Mouse (Mus musculus): ENCODE results near the gene Mtmr12. TPM values are rescaled to one million over a fixed set of nuclear protein-coding genes. Genes with fewer than 3 reads are reported as not detected.

Gene Mtmr12
- polyA plus RNA-seq, 1 experiment from 2014 or later: 9.2 TPM

- WGBS: 74% methylated on average over 8 of the region's 8 CpGs
- Histone ChIP-seq H3K4me2 (no peak overlapping the region), H3K27me3 (no peaks in the 10 kb centered on the region), H3K27ac (replicated peaks) (no peak overlapping the region), H3K9ac (no peak overlapping the region), H3K9me3 (no peaks in the 10 kb centered on the region), H3K4me1 (replicated peaks) (no peaks in the 10 kb centered on the region), H3K4me3 (no peak overlapping the region), H3K36me3 (no peaks in the 10 kb centered on the region)
- no peak for ATAC-seq (ENCODE audit: low FRiP score, low read depth)
These were observed 101.6 kb downstream of the Mtmr12 start for GRCm38 (mm10) chr15:12306188-12307071.

- H3K4me1 ChIP-seq (replicated peaks): no peaks in the 10 kb centered on the region
- no peaks in the 10 kb centered on the region for H3K36me3 ChIP-seq
- no peaks in the 10 kb centered on the region for H3K27me3 ChIP-seq
- no peaks in the 10 kb centered on the region for H3K9me3 ChIP-seq
- H3K4me2 ChIP-seq: no peak overlapping the region
- H3K27ac ChIP-seq (replicated peaks): no peak overlapping the region
- no peak overlapping the region for H3K4me3 ChIP-seq
- no peak for ATAC-seq (ENCODE audit: low FRiP score, low read depth)
- WGBS: 75% methylated on average over 4 of the region's 4 CpGs
- H3K9ac ChIP-seq: no peak overlapping the region
These were observed 102.3 kb downstream of the Mtmr12 start for GRCm38 (mm10) chr15:12307114-12307513.

- Histone ChIP-seq H3K4me3 (no peak overlapping the region), H3K9me3 (no peaks in the 10 kb centered on the region), H3K27ac (replicated peaks) (no peak overlapping the region), H3K9ac (no peak overlapping the region), H3K4me1 (replicated peaks) (no peaks in the 10 kb centered on the region), H3K4me2 (no peak overlapping the region), H3K36me3 (no peaks in the 10 kb centered on the region), H3K27me3 (no peaks in the 10 kb centered on the region)
- ATAC-seq (ENCODE audit: low FRiP score, low read depth): no peak
- WGBS: 91% methylated on average over 5 of the region's 5 CpGs
These were observed 103.7 kb downstream of the Mtmr12 start for GRCm38 (mm10) chr15:12308539-12308938.

GRCm38 (mm10) chr15:12310676-12311075 is 105.8 kb downstream of the Mtmr12 start:
- no peaks in the 10 kb centered on the region for H3K36me3 ChIP-seq
- WGBS: 90% methylated on average over 4 of the region's 4 CpGs
- H3K9me3 ChIP-seq: no peaks in the 10 kb centered on the region
- no peak overlapping the region for H3K27ac ChIP-seq (replicated peaks)
- no peak for ATAC-seq (ENCODE audit: low FRiP score, low read depth)
- no peaks in the 10 kb centered on the region for H3K4me1 ChIP-seq (replicated peaks)
- no peak overlapping the region for H3K9ac ChIP-seq
- H3K27me3 ChIP-seq: no peaks in the 10 kb centered on the region
- H3K4me2 ChIP-seq: no peak overlapping the region
- H3K4me3 ChIP-seq: no peak overlapping the region

GRCm38 (mm10) chr15:12311465-12311864 is 106.6 kb downstream of the Mtmr12 start:
- WGBS: 98% methylated on average over 7 of the region's 7 CpGs
- H3K36me3 ChIP-seq: no peaks in the 10 kb centered on the region
- no peak overlapping the region for H3K9ac ChIP-seq
- no peaks in the 10 kb centered on the region for H3K4me1 ChIP-seq (replicated peaks)
- no peaks in the 10 kb centered on the region for H3K9me3 ChIP-seq
- no peak overlapping the region for H3K4me3 ChIP-seq
- no peaks in the 10 kb centered on the region for H3K27me3 ChIP-seq
- no peak overlapping the region for H3K4me2 ChIP-seq
- no peak overlapping the region for H3K27ac ChIP-seq (replicated peaks)
- ATAC-seq (ENCODE audit: low FRiP score, low read depth): no peak

GRCm38 (mm10) chr15:12313255-12313654 is 108.4 kb downstream of the Mtmr12 start:
- Histone ChIP-seq H3K4me2 (no peak overlapping the region), H3K36me3 (no peaks in the 10 kb centered on the region), H3K27me3 (no peaks in the 10 kb centered on the region), H3K4me1 (replicated peaks) (no peaks in the 10 kb centered on the region), H3K27ac (replicated peaks) (no peak overlapping the region), H3K4me3 (no peak overlapping the region), H3K9me3 (no peaks in the 10 kb centered on the region), H3K9ac (no peak overlapping the region)
- 31% methylated on average over 1 of the region's 1 CpGs for WGBS
- no peak for ATAC-seq (ENCODE audit: low FRiP score, low read depth)

GRCm38 (mm10) chr15:12314584-12314983 is 109.8 kb downstream of the Mtmr12 start:
- H3K27me3 ChIP-seq: 0 out of 2 replicates have a peak, but pooled peaks cover 6% of the 10 kb centered on the region
- no peak overlapping the region for H3K9ac ChIP-seq
- H3K4me3 ChIP-seq: no peak overlapping the region
- H3K4me2 ChIP-seq: no peak overlapping the region
- H3K36me3 ChIP-seq: no peaks in the 10 kb centered on the region
- H3K27ac ChIP-seq (replicated peaks): no peak overlapping the region
- H3K4me1 ChIP-seq (replicated peaks): no peaks in the 10 kb centered on the region
- 82% methylated on average over 5 of the region's 5 CpGs for WGBS
- no peaks in the 10 kb centered on the region for H3K9me3 ChIP-seq
- no peak for ATAC-seq (ENCODE audit: low FRiP score, low read depth)

GRCm38 (mm10) chr15:12315996-12316395 is 111.2 kb downstream of the Mtmr12 start:
- no peaks in the 10 kb centered on the region for H3K9me3 ChIP-seq
- no peak overlapping the region for H3K9ac ChIP-seq
- no peak overlapping the region for H3K4me3 ChIP-seq
- H3K4me2 ChIP-seq: no peak overlapping the region
- no peaks in the 10 kb centered on the region for H3K36me3 ChIP-seq
- ATAC-seq (ENCODE audit: low FRiP score, low read depth): no peak
- H3K4me1 ChIP-seq (replicated peaks): no peaks in the 10 kb centered on the region
- WGBS: 67% methylated on average over 2 of the region's 2 CpGs
- H3K27ac ChIP-seq (replicated peaks): no peak overlapping the region
- peaks cover 9% of the 10 kb centered on the region; the same call in 1 of the 2 replicates for H3K27me3 ChIP-seq

- Histone ChIP-seq H3K9me3 (no peaks in the 10 kb centered on the region), H3K27ac (replicated peaks) (no peak overlapping the region), H3K27me3 (peaks cover 9% of the 10 kb centered on the region; the same call in 1 of the 2 replicates), H3K9ac (no peak overlapping the region), H3K36me3 (no peaks in the 10 kb centered on the region), H3K4me2 (no peak overlapping the region), H3K4me3 (no peak overlapping the region), H3K4me1 (replicated peaks) (peaks cover under 1% of the 10 kb centered on the region)
- WGBS: 91% methylated on average over 5 of the region's 5 CpGs
- no peak for ATAC-seq (ENCODE audit: low FRiP score, low read depth)
These were observed 112.5 kb downstream of the Mtmr12 start for GRCm38 (mm10) chr15:12317290-12317689.

- Histone ChIP-seq H3K27me3 (peaks cover 9% of the 10 kb centered on the region; the same call in 1 of the 2 replicates), H3K4me1 (replicated peaks) (peaks cover 11% of the 10 kb centered on the region), H3K4me2 (no peak overlapping the region), H3K4me3 (no peak overlapping the region), H3K27ac (replicated peaks) (no peak overlapping the region), H3K9me3 (no peaks in the 10 kb centered on the region), H3K9ac (no peak overlapping the region), H3K36me3 (no peaks in the 10 kb centered on the region)
- ATAC-seq (ENCODE audit: low FRiP score, low read depth): no peak
- WGBS: 84% methylated on average over 8 of the region's 8 CpGs
These were observed 113.6 kb downstream of the Mtmr12 start for GRCm38 (mm10) chr15:12318451-12318850.

- Histone ChIP-seq H3K27ac (replicated peaks) (no peak overlapping the region), H3K4me2 (no peak overlapping the region), H3K4me1 (replicated peaks) (peaks cover 23% of the 10 kb centered on the region), H3K9ac (no peak overlapping the region), H3K4me3 (no peak overlapping the region), H3K27me3 (peaks cover 9% of the 10 kb centered on the region; the same call in 1 of the 2 replicates), H3K9me3 (no peaks in the 10 kb centered on the region), H3K36me3 (no peaks in the 10 kb centered on the region)
- WGBS: 53% methylated on average over 5 of the region's 5 CpGs
- ATAC-seq (ENCODE audit: low FRiP score, low read depth): no peak
These were observed 115.1 kb downstream of the Mtmr12 start for GRCm38 (mm10) chr15:12319889-12320288.

- Histone ChIP-seq H3K4me1 (replicated peaks) (peaks cover 23% of the 10 kb centered on the region), H3K27ac (replicated peaks) (peak overlapping the region; percentile 93), H3K27me3 (peaks cover 9% of the 10 kb centered on the region; the same call in 1 of the 2 replicates), H3K4me2 (peak overlapping the region; percentile 70), H3K9ac (peak overlapping the region; percentile 89), H3K4me3 (peak overlapping the region; percentile 97), H3K36me3 (no peaks in the 10 kb centered on the region), H3K9me3 (no peaks in the 10 kb centered on the region)
- no peak for ATAC-seq (ENCODE audit: low FRiP score, low read depth)
- 6% methylated on average over 22 of the region's 22 CpGs for WGBS
These were observed 115.7 kb downstream of the Mtmr12 start for GRCm38 (mm10) chr15:12320441-12321090.

Measured in hindbrain, embryonic 15.5 days (tissue).